Mouse (Mus musculus) granulocyte monocyte progenitor cell, adult 5-6 weeks (primary cell): ENCODE results near the gene Tnfrsf17. TPM values are rescaled to one million over a fixed set of nuclear protein-coding genes. Genes with fewer than 3 reads are reported as not detected.
"Not testable (repeated sequence)": the region's sequence is repeated elsewhere in the genome, so short reads cannot be mapped to it uniquely, and the experiment has no call there.

Experiments
- ATAC-seq: replicated peaks from 2 replicates; pipeline ENCODE4 v1.8.0; 2016; ENCODE audit warnings: mild to moderate bottlenecking, moderate TSS enrichment, inconsistent platforms; ENCODE audit not compliant: poor library complexity, severe bottlenecking
- total RNA-seq, 2 experiments: library from RNA; stranded (forward) in 1 of 2; stranded (reverse) in 1 of 2; fragments of 200-712, 200-1000 nt in 1 of 2; fragments of >200 nt in 1 of 2; fragmentation: Nextera tagmentation in 1 of 2; gene quantifications; 2 replicates each; pipeline ENCODE4 v1.2.3; 2014 to 2017

The Tnfrsf17 gene
- total RNA-seq, 2 experiments from 2014 or later: not detected

- ATAC-seq: no peak
Observed at GRCm38 (mm10) chr16:11330081-11330800, 16.6 kb downstream of the Tnfrsf17 start.

DNA sequence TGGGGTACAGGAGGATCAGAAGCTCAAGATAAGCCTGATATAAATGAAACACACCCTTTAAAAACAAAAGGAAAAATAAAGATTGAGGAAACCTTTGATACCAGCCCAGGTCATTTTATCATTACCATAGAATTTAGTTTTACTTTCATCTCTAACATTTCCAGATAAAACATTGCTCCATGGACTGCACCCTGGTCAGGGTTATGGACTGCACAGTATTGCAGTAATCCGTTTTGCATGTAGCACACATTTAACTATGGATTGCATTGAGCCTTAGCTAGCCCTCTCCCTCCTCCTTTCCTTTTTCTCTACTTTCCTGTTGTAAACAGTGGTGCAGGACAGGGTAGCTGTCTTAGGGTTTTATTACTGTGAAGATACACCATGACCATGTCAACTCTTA, 17.4 kb downstream of the Tnfrsf17 start:
- no peak for ATAC-seq

- peak; percentile 97 for ATAC-seq
Observed at GRCm38 (mm10) chr16:11343292-11343815, 29.7 kb downstream of the Tnfrsf17 start.

GRCm38 (mm10) chr16:11351903-11352302, 38.3 kb downstream of the Tnfrsf17 start:
- no peak for ATAC-seq

- ATAC-seq: no peak
Observed at GRCm38 (mm10) chr16:11359173-11359572, 45.6 kb downstream of the Tnfrsf17 start.

DNA sequence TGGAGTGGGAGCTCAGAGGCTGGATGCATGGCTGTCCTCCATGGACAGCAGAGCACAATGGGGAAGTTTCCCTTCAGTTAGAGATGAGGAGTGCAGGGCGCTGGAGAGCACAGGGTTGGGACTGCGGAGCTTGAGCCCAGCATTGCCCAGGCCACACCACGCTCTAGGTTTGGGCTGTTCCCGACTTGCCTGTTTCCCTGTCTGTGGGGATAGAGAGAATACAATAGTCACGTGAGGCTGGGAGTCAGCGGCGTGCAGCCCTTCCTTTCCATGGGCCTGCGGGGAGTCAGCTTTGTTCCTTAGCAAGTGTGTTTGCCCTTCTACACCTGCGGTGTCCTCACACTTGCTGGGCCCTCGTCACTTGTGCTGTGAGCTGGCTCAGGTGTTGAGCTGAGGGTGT, 46.3 kb downstream of the Tnfrsf17 start:
- no peak for ATAC-seq

GRCm38 (mm10) chr16:11360576-11360975, 47.0 kb downstream of the Tnfrsf17 start:
- not testable (repeated sequence) for ATAC-seq

DNA sequence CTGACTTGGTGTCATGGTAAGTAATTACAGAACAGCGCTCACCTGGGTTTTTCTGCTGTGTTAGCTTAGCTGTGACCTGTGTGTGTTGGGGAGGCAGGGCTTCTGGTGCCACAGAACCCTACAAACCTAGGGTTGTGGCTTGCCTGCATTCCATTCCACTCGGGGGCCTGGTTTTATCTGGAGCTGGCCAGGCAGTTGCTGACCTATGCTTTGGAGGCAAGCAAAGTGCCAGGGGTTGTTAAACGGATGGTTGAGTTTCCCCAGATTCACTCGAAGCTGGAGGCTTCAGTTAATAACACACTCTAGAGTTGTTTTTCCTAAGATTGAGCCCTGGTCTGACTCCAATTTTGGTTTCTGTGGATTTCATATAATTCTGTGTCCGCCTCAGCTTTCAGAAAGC, 52.0 kb downstream of the Tnfrsf17 start:
- ATAC-seq: no peak

- ATAC-seq: no peak
Observed at GRCm38 (mm10) chr16:11366851-11367250, 53.2 kb downstream of the Tnfrsf17 start.

- ATAC-seq: no peak
Observed at GRCm38 (mm10) chr16:11368412-11368811, 54.8 kb downstream of the Tnfrsf17 start.

DNA sequence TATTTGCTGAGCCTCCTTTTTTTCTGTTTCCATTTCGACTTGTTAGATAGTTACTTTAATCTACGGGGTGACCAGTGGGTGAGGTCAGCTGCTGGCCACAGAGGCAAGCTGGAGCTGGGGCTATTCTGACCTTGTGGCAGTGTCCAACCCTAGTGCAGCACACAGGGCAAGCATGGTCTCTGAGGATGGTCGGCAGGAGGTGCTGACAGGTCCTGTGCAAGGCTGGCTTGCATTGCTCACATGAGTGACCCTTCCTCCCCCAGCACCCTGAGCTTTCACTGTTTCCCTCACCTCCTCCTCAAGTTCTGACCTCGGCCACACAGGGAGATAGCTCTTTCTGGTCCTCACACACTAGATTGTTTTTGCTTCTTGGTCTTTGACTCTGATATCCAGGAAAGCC, 55.5 kb downstream of the Tnfrsf17 start:
- ATAC-seq: no peak

DNA sequence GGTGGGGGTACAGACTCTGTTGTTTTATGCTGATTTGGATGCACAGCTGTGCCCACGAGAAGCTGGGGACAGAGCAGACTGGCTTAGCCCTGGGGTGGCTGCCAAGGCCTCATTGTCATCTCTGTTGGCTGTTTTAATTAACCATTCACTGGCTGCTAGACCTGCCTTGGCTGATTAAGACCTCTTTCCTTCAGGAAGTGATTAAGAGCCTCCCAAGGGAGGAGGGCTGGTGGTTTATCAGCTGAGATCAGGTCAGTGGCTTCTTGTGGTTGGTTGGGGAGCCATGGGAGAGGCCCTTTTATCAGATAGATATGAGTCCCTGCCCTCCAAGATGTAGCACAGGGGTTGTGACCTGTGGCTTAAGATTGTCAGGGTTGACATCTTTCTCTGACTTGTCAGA, 56.0 kb downstream of the Tnfrsf17 start:
- peak; percentile 2; the same call in 1 of the 2 replicates for ATAC-seq

Other genes with a start within 250 kb of the Tnfrsf17 start
- 46.4 and 48.0 TPM in 2 replicates for gene Litaf, start 247.7 kb upstream of the Tnfrsf17 start, total RNA-seq (2014; fragmentation: Nextera tagmentation)
- 27.4 and 33.4 TPM in 2 replicates for gene Litaf, start 247.7 kb upstream of the Tnfrsf17 start, total RNA-seq (2017)
- gene Txndc11, start 179.2 kb upstream of the Tnfrsf17 start, total RNA-seq (2014; fragmentation: Nextera tagmentation): 52.8 and 71.7 TPM in 2 replicates
- gene Txndc11, start 179.2 kb upstream of the Tnfrsf17 start, total RNA-seq (2017): 36.8 and 44.6 TPM in 2 replicates
- gene Zc3h7a, start 137.4 kb upstream of the Tnfrsf17 start, total RNA-seq (2014; fragmentation: Nextera tagmentation): 178 and 213 TPM in 2 replicates
- gene Zc3h7a, start 137.4 kb upstream of the Tnfrsf17 start, total RNA-seq (2017): 208 and 260 TPM in 2 replicates
- 162 and 210 TPM in 2 replicates for gene Rsl1d1, start 110.5 kb upstream of the Tnfrsf17 start, total RNA-seq (2014; fragmentation: Nextera tagmentation)
- gene Rsl1d1, start 110.5 kb upstream of the Tnfrsf17 start, total RNA-seq (2017): 280 and 324 TPM in 2 replicates
- 278 and 354 TPM in 2 replicates for gene Gspt1, start 59.5 kb upstream of the Tnfrsf17 start, total RNA-seq (2014; fragmentation: Nextera tagmentation)
- gene Gspt1, start 59.5 kb upstream of the Tnfrsf17 start, total RNA-seq (2017): 150 and 165 TPM in 2 replicates
- 14.1 and 21.2 TPM in 2 replicates for gene Snx29, start 9.1 kb downstream of the Tnfrsf17 start, total RNA-seq (2014; fragmentation: Nextera tagmentation)
- gene Snx29, start 9.1 kb downstream of the Tnfrsf17 start, total RNA-seq (2017): 7.8 and 10.8 TPM in 2 replicates